Comparison of ENCODE assay signal across 8 mouse cellular contexts in the genomic region with DNA sequence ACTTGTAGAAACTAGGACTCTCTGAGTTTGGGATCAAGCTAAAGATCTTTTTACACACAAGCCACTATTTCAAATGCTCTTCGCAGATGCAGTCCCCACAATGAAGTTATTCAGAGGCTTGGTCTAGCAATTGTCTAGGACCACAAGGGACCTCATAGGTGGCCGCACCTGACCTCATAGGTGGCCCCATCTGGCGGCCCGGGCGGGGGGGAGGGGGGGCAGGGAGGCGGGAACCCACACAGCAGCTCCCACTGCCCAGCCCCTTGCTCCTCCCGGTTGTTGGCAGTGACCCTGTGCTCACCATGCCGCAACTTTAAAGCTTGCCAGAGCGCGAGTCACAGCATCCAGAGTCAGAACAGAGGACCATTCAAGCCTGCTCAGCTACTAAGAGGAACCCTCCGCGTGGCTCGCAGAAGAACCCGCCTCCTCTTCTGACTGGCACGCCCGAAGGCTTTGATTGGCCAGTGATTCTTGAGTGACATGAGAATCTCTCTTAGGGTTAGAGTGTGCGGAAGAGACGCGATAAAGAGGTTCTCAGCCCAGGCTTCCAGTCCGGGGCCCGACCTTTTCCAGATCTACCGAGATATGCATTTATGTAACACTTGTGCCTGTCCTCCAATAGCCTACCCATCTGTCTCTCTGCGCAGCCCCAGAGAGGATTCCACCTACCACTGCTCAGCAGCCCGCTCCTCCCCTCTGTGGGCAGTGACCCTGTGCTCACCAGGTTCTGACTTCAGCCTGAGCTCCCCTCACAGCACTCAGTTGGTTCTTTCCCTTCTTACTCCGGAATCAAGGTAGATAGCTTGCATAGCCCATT. TPM values are rescaled to one million over a fixed set of nuclear protein-coding genes. Genes with fewer than 3 reads are reported as not detected.
DNase-seq lines count a peak whose midpoint lies in the region; ATAC-seq lines count a peak whose summit lies in the region.

A gene (minus strand): TSS at position 391 of the 817 bp plus-strand sequence.

- peak; percentile 100 for ATAC-seq in erythroblast, adult 5-6 weeks (replicated peaks; ENCODE audit: low FRiP score, poor library complexity, severe bottlenecking)
- ATAC-seq in heart, embryonic 11.5 days (replicated peaks; ENCODE audit: insufficient number of reproducible peaks, low FRiP score, low TSS enrichment), result peak; percentile 98
- ATAC-seq in kidney, embryonic 15.5 days (replicated peaks; ENCODE audit: low FRiP score), result peak; percentile 97

- H3K27ac ChIP-seq in heart, embryonic 11.5 days (ENCODE audit: low read depth, low read length), result no peak within 1 kb of the TSS; the same call in 1 of the 2 replicates
- H3K27ac ChIP-seq in kidney, embryonic 15.5 days, result peak within 1 kb of the TSS; percentile 79

- H3K4me3 ChIP-seq in heart, embryonic 11.5 days (ENCODE audit: low read depth, low read length), result peak within 1 kb of the TSS; percentile 50
- peak within 1 kb of the TSS; percentile 63 for H3K4me3 ChIP-seq in kidney, embryonic 15.5 days (replicated peaks)

- no peaks in the 10 kb centered on the region for H3K9me3 ChIP-seq in heart, embryonic 11.5 days (replicated peaks; ENCODE audit: control insufficient read depth, low read length)
- H3K9me3 ChIP-seq in kidney, embryonic 15.5 days (replicated peaks), result no peaks in the 10 kb centered on the region

- 2% methylated on average over 21 of the region's 25 CpGs for whole genome bisulfite sequencing in heart, embryonic 11.5 days (ENCODE audit: insufficient replicate concordance)
- WGBS in kidney, embryonic 15.5 days, result under 1% methylated on average over 24 of the region's 25 CpGs

- peak within 1 kb of the TSS; percentile 81 for H3K4me2 ChIP-seq in heart, embryonic 11.5 days
- peak within 1 kb of the TSS; percentile 82 for H3K4me2 ChIP-seq in kidney, embryonic 15.5 days

- no peaks in the 10 kb centered on the region for H3K36me3 ChIP-seq in heart, embryonic 11.5 days (ENCODE audit: control insufficient read depth, insufficient read depth, low read length)
- no peaks in the 10 kb centered on the region for H3K36me3 ChIP-seq in kidney, embryonic 15.5 days

- H3K4me1 ChIP-seq in heart, embryonic 11.5 days (ENCODE audit: control insufficient read depth, insufficient read depth, low read length), result no peaks in the 10 kb centered on the region
- H3K4me1 ChIP-seq in kidney, embryonic 15.5 days, result peaks cover 8% of the 10 kb centered on the region; the same call in 1 of the 2 replicates

- no peaks in the 10 kb centered on the region for H3K27me3 ChIP-seq in heart, embryonic 11.5 days (ENCODE audit: control insufficient read depth, insufficient read depth, low read length)
- no peaks in the 10 kb centered on the region for H3K27me3 ChIP-seq in kidney, embryonic 15.5 days

- DNase-seq in CD4-positive helper T cell, adult 2 months (ENCODE audit: low read depth, low spot score), result peak; percentile 91
- peak; percentile 97 for DNase-seq in brain, adult 2 months (ENCODE audit: low read depth, low spot score)
- DNase-seq in liver, result peak; percentile 88
- peak; percentile 43 to 72 for DNase-seq in monocyte, adult 2 months (ENCODE audit: low read depth in 1 of 2, low spot score in 2 of 2)
- peak; percentile 82 to 88 for DNase-seq in spleen, postnatal 4 days (ENCODE audit: low spot score in 2 of 2)

- H3K9ac ChIP-seq in heart, embryonic 11.5 days (ENCODE audit: low read depth, low read length), result peak within 1 kb of the TSS; percentile 68
- peak within 1 kb of the TSS; percentile 48 for H3K9ac ChIP-seq in kidney, embryonic 15.5 days

RNA-seq across cellular contexts. Expression of the gene that starts here (rescaled TPM):
- not detected in 2 replicates for total RNA-seq in erythroblast, adult 5-6 weeks (2015; ENCODE audit: low replicate concordance)
- 0.17 and 1.4 TPM in 2 replicates for total RNA-seq in erythroblast, adult 5-6 weeks (2017; ENCODE audit: low replicate concordance)
- polyA plus RNA-seq in heart, embryonic 11.5 days (2014; fragmentation: Nextera tagmentation; extraction: Ambion mirVana), result 0.24 and 1.0 TPM in 2 replicates
- polyA plus RNA-seq in kidney, embryonic 15.5 days (2015; fragmentation: Nextera tagmentation; extraction: Ambion mirVana), result 1.5 and 2.2 TPM in 2 replicates
